Mouse (Mus musculus): ENCODE data around the gene Trex1. TPM values are rescaled to one million over a fixed set of nuclear protein-coding genes. Genes with fewer than 3 reads are reported as not detected.
A peak's percentile ranks its signal among the peaks of the same experiment; 100 is the strongest.

The Trex1 gene
- polyA plus RNA-seq, 1 experiment from 2014 or later: 15.3 TPM

DNA sequence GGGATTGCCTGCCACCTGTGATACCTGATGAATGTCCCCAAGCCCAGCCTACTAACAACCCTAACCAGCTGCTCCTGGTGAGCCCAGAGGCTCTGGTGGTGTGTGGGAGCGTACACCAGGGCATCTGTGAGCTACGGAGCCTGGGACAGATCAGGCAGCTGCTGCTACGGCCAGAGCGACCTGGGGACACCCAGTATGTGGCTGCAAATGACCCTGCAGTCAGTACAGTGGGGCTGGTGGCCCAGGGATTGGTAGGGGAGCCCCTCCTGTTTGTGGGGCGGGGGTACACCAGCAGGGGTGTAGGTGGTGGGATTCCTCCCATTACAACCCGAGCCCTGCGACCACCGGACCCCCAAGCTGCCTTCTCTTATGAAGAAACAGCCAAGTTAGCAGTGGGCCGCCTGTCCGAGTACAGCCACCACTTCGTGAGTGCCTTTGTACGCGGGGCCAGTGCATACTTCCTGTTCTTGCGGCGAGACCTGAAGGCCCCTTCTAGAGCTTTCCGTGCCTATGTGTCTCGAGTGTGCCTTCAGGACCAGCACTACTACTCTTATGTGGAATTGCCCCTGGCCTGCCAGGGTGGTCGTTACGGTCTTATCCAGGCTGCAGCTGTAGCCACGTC is 40.9 kb upstream of the Trex1 start:
- peaks cover 28% of the 10 kb centered on the region for H3K4me1 ChIP-seq (ENCODE audit: control insufficient read depth, insufficient read depth, low read length)

DNA sequence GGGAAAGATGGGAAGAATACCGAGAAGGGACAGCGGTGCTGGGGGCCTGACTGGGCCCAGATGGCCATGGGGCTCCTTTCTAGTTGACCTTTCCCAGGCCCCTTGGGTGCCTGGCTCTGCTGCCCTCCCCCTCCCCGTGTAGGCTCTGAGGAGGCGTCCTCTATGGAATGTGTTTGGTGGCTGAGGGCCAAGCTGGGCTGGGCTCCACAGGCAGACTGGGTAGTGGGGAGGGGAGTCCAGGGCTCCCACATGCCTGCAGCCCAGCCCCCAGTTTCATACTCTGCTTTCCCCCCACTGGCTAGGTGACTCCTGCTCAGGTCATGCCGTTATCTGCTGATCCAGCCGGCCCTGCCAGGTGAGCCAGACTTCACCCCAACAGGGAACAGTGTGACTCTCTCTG is 39.4 kb upstream of the Trex1 start:
- DNase-seq: peak; percentile 62
- no peak for ATAC-seq (ENCODE audit: low FRiP score, low TSS enrichment)
- 57% methylated on average over 6 of the region's 6 CpGs for WGBS
- Histone ChIP-seq H3K27me3 (ENCODE audit: control insufficient read depth, insufficient read depth, low read length) (no peaks in the 10 kb centered on the region), H3K9ac (replicated peaks; ENCODE audit: low read length) (peak overlapping the region; percentile 97; the same call in 1 of the 2 replicates), H3K9me3 (ENCODE audit: control insufficient read depth, low read length) (no peaks in the 10 kb centered on the region), H3K4me3 (replicated peaks; ENCODE audit: low read depth, low read length) (no peak overlapping the region), H3K4me2 (ENCODE audit: low read length) (peak overlapping the region; percentile 97), H3K4me1 (ENCODE audit: control insufficient read depth, insufficient read depth, low read length) (peaks cover 36% of the 10 kb centered on the region), H3K36me3 (ENCODE audit: control insufficient read depth, insufficient read depth, low read length) (peaks cover 45% of the 10 kb centered on the region), H3K27ac (replicated peaks; ENCODE audit: low read depth, low read length) (peak overlapping the region; percentile 100; the same call in 1 of the 2 replicates)

More for the DNA sequence above, 40.9 kb upstream of the Trex1 start:
- no peak for DNase-seq
- H3K4me2 ChIP-seq (ENCODE audit: low read length): no peak overlapping the region
- WGBS: 86% methylated on average over 20 of the region's 20 CpGs
- ATAC-seq (ENCODE audit: low FRiP score, low TSS enrichment): no peak
- peaks cover 59% of the 10 kb centered on the region for H3K36me3 ChIP-seq (ENCODE audit: control insufficient read depth, insufficient read depth, low read length)
- H3K27me3 ChIP-seq (ENCODE audit: control insufficient read depth, insufficient read depth, low read length): no peaks in the 10 kb centered on the region
- no peaks in the 10 kb centered on the region for H3K9me3 ChIP-seq (ENCODE audit: control insufficient read depth, low read length)
- no peak overlapping the region for H3K4me3 ChIP-seq (replicated peaks; ENCODE audit: low read depth, low read length)
- no peak overlapping the region for H3K9ac ChIP-seq (replicated peaks; ENCODE audit: low read length)
- H3K27ac ChIP-seq (replicated peaks; ENCODE audit: low read depth, low read length): no peak overlapping the region

DNA sequence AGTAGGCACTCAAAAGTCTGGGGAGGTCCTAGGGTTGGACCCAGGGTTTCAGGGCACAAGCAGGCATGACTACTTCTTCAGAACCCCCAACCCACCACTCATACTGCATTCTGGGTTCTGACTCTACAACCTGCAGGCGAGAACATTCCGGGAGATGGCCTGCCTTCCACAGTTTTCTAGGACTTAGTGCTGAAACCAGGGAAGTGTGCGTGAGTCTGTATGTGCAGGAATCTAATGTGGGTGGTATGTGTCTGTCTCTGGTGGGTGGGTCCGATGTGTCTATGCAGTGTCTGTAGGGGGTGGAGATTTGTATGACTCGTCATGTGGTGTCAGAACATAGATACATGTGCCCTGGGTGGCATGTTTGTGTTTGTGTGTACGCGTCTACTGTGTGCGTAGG is 38.8 kb upstream of the Trex1 start:
- Histone ChIP-seq H3K9ac (replicated peaks; ENCODE audit: low read length) (peak overlapping the region; percentile 97; the same call in 1 of the 2 replicates), H3K4me2 (ENCODE audit: low read length) (peak overlapping the region; percentile 97), H3K4me1 (ENCODE audit: control insufficient read depth, insufficient read depth, low read length) (peaks cover 39% of the 10 kb centered on the region), H3K4me3 (replicated peaks; ENCODE audit: low read depth, low read length) (peak overlapping the region; percentile 76), H3K9me3 (ENCODE audit: control insufficient read depth, low read length) (no peaks in the 10 kb centered on the region), H3K36me3 (ENCODE audit: control insufficient read depth, insufficient read depth, low read length) (peaks cover 39% of the 10 kb centered on the region), H3K27ac (replicated peaks; ENCODE audit: low read depth, low read length) (peak overlapping the region; percentile 100), H3K27me3 (ENCODE audit: control insufficient read depth, insufficient read depth, low read length) (no peaks in the 10 kb centered on the region)
- ATAC-seq (ENCODE audit: low FRiP score, low TSS enrichment) (no peak), DNase-seq (no peak)
- 88% methylated on average over 8 of the region's 8 CpGs for WGBS

DNA sequence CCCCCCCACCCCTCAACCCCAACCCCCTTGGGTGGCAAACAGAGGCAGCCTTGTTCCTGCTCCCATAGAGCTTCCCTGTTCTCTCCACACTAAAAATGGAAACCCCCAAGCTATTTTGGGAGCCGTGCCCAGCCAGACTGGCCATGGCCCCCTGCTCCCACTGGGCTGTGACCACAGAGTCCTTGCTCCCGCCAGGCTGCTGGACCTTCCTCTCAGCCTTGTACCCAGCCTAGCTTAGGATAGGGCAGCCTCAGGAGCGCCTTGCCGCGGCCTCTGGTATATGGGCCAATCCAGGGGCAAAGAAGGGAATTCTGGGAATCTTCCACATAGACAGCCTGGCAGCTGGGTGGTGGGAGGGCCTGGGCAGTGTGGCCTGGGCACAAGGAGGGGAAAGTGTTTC is 38.3 kb upstream of the Trex1 start:
- Histone ChIP-seq H3K4me2 (ENCODE audit: low read length) (peak overlapping the region; percentile 97), H3K9ac (replicated peaks; ENCODE audit: low read length) (peak overlapping the region; percentile 97), H3K36me3 (ENCODE audit: control insufficient read depth, insufficient read depth, low read length) (peaks cover 34% of the 10 kb centered on the region), H3K27ac (replicated peaks; ENCODE audit: low read depth, low read length) (peak overlapping the region; percentile 100), H3K9me3 (ENCODE audit: control insufficient read depth, low read length) (no peaks in the 10 kb centered on the region), H3K27me3 (ENCODE audit: control insufficient read depth, insufficient read depth, low read length) (no peaks in the 10 kb centered on the region), H3K4me3 (replicated peaks; ENCODE audit: low read depth, low read length) (peak overlapping the region; percentile 76), H3K4me1 (ENCODE audit: control insufficient read depth, insufficient read depth, low read length) (peaks cover 39% of the 10 kb centered on the region)
- DNase-seq (peak; percentile 48), ATAC-seq (ENCODE audit: low FRiP score, low TSS enrichment) (no peak)
- 52% methylated on average over 5 of the region's 5 CpGs for WGBS

DNA sequence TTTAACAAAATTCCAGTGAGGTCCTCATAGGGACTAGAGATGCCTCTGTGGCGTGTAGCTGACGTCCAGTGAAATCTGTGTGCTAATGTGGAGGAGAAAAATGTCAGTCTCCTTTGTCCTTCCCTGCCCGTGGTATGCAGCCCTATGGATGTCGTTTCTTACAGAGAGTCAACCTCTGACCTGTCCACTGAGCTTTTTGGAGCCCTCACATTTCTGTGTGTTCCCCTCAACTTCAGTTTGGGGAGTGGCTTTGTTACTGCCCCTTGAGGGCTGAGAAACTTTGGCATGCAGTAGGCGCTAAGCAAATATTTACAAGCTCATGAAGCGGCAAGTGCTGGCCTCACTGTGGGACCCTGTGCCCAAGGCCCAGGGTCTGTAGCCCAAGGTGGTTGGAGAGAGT is 37.8 kb upstream of the Trex1 start:
- DNase-seq (peak; percentile 30), ATAC-seq (ENCODE audit: low FRiP score, low TSS enrichment) (no peak)
- H3K36me3 ChIP-seq (ENCODE audit: control insufficient read depth, insufficient read depth, low read length): peaks cover 28% of the 10 kb centered on the region
- H3K9ac ChIP-seq (replicated peaks; ENCODE audit: low read length): peak overlapping the region; percentile 97
- no peaks in the 10 kb centered on the region for H3K9me3 ChIP-seq (ENCODE audit: control insufficient read depth, low read length)
- H3K4me1 ChIP-seq (ENCODE audit: control insufficient read depth, insufficient read depth, low read length): peaks cover 39% of the 10 kb centered on the region
- WGBS: 6% methylated on average over 6 of the region's 6 CpGs
- no peaks in the 10 kb centered on the region for H3K27me3 ChIP-seq (ENCODE audit: control insufficient read depth, insufficient read depth, low read length)
- peak overlapping the region; percentile 97 for H3K4me2 ChIP-seq (ENCODE audit: low read length)
- peak overlapping the region; percentile 76 for H3K4me3 ChIP-seq (replicated peaks; ENCODE audit: low read depth, low read length)
- peak overlapping the region; percentile 100 for H3K27ac ChIP-seq (replicated peaks; ENCODE audit: low read depth, low read length)

DNA sequence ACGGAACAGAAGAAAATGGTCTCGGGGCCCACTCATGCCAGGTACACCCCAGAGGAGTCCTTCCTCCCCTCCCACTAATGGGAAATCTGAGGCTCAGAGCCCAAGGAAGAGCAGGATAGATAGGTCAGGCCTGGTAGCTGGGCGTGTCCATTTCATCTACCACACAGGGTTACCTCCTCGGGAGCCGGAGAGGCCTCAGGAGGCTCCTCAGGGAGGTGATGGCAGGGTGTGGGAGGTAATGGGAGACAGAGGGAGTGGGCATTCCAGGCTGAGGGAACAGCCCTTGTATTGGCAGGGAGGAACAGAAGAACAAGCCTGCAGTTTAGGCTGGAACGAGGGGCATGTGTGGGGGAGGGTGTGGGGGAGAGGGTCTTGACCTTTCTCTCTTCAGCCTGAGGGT is 37.3 kb upstream of the Trex1 start:
- Histone ChIP-seq H3K36me3 (ENCODE audit: control insufficient read depth, insufficient read depth, low read length) (peaks cover 27% of the 10 kb centered on the region), H3K4me1 (ENCODE audit: control insufficient read depth, insufficient read depth, low read length) (peaks cover 39% of the 10 kb centered on the region), H3K9me3 (ENCODE audit: control insufficient read depth, low read length) (no peaks in the 10 kb centered on the region), H3K4me3 (replicated peaks; ENCODE audit: low read depth, low read length) (peak overlapping the region; percentile 76), H3K4me2 (ENCODE audit: low read length) (peak overlapping the region; percentile 97), H3K9ac (replicated peaks; ENCODE audit: low read length) (peak overlapping the region; percentile 97), H3K27ac (replicated peaks; ENCODE audit: low read depth, low read length) (peak overlapping the region; percentile 100), H3K27me3 (ENCODE audit: control insufficient read depth, insufficient read depth, low read length) (no peaks in the 10 kb centered on the region)
- DNase-seq: peak; percentile 55
- ATAC-seq (ENCODE audit: low FRiP score, low TSS enrichment): no peak
- WGBS: 10% methylated on average over 6 of the region's 6 CpGs

DNA sequence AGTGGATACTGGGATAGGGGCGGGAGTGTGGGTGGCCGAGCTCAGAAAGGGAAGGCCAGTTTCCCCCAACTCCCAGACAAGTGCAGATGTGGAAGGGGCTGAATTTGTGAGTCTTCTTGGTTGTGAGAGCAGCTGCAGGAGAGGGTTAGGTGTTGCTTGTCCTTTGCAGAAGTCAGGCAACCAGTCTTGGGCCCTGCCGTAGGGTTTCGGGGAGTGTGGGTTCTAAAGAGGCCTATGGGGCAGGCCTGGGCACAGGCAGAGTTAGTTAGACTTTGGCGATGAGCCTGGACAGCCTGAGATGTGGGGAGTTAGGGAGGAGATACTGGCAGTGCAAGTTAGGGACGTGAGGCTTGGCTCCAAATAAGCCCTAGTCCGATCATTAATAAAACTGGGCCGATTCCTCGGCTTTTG is 36.7 kb upstream of the Trex1 start:
- H3K9me3 ChIP-seq (ENCODE audit: control insufficient read depth, low read length): no peaks in the 10 kb centered on the region
- peak overlapping the region; percentile 76 for H3K4me3 ChIP-seq (replicated peaks; ENCODE audit: low read depth, low read length)
- ATAC-seq (ENCODE audit: low FRiP score, low TSS enrichment): no peak; the same call in 1 of the 2 replicates
- H3K4me1 ChIP-seq (ENCODE audit: control insufficient read depth, insufficient read depth, low read length): peaks cover 39% of the 10 kb centered on the region
- H3K4me2 ChIP-seq (ENCODE audit: low read length): peak overlapping the region; percentile 97
- H3K27ac ChIP-seq (replicated peaks; ENCODE audit: low read depth, low read length): peak overlapping the region; percentile 100
- H3K36me3 ChIP-seq (ENCODE audit: control insufficient read depth, insufficient read depth, low read length): peaks cover 29% of the 10 kb centered on the region
- H3K27me3 ChIP-seq (ENCODE audit: control insufficient read depth, insufficient read depth, low read length): no peaks in the 10 kb centered on the region
- 4% methylated on average over 9 of the region's 9 CpGs for WGBS
- peak overlapping the region; percentile 97 for H3K9ac ChIP-seq (replicated peaks; ENCODE audit: low read length)
- no peak for DNase-seq

DNA sequence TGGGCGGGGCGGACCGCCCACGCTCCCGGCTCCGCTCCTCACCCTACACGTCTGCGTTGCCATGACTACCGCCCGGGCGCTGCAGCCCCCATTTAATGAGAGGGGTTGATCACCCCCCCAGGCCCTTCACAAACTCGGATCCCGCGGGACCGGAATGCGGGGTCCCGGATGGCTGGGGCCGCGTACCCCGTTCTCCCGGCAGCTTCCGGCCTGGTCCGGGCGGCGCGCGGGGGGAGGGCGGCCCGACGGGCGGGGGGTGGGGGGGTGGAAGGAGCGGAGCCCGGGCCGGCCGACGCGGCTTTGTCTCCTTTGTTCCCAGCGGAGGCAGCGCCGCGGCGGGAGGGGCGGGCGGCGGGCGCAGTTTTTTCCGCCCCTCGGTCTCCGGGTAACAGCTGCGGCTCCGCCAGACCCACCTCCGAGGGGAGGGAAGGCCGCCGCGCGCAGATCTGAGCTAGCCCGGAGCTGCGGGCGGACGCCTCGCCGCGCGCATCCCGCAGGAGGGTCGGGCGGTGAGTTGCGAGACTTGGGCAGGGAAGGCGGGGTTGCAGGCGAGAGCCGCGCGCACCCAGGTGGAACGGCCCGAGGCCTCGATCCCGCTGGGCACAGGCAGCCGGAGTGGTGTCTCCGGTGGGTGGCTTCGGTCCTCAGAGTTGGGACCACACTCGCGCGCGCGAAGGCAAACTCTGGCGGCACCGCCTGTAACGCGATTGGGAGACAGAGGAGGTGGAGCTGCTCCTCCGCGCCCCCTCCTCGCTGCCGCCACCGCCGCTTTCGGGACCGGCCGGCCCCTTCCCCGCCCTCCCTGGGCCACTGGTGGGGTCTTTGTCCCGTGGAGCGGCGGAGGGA is 35.8 kb upstream of the Trex1 start, which contains the start of gene Plxnb1:
TSS of gene Plxnb1 (plus strand) at position 253 of the 846 bp plus-strand sequence.
- WGBS: under 1% methylated on average over 96 of the region's 102 CpGs

More for the DNA sequence above, 35.8 kb upstream of the Trex1 start, which contains the start of gene Plxnb1:
- Histone ChIP-seq H3K9ac (replicated peaks; ENCODE audit: low read length) (peak within 1 kb of the TSS; percentile 97), H3K9me3 (ENCODE audit: control insufficient read depth, low read length) (no peaks in the 10 kb centered on the region), H3K27ac (replicated peaks; ENCODE audit: low read depth, low read length) (peak within 1 kb of the TSS; percentile 100), H3K36me3 (ENCODE audit: control insufficient read depth, insufficient read depth, low read length) (peaks cover 31% of the 10 kb centered on the region), H3K4me3 (replicated peaks; ENCODE audit: low read depth, low read length) (peak within 1 kb of the TSS; percentile 76), H3K27me3 (ENCODE audit: control insufficient read depth, insufficient read depth, low read length) (no peaks in the 10 kb centered on the region), H3K4me1 (ENCODE audit: control insufficient read depth, insufficient read depth, low read length) (peaks cover 39% of the 10 kb centered on the region), H3K4me2 (ENCODE audit: low read length) (peak within 1 kb of the TSS; percentile 97)
- DNase-seq (peak; percentile 89), ATAC-seq (ENCODE audit: low FRiP score, low TSS enrichment) (peak; percentile 71)

Data from midbrain, embryonic 14.5 days (tissue).